Mouse (Mus musculus) WW6 (cell line): Measurements from ENCODE around the gene Upp2.

Source experiments
- DNase-seq: peaks from one replicate; pipeline ENCODE4 v3.0.0-alpha.2; 2013; ENCODE audit warnings: low read depth, low spot score

Upp2 gene

GRCm38 (mm10) chr2:58842443-58842842 lies 275.3 kb downstream of the Upp2 start:
- DNase-seq, result no peak
